Mouse (Mus musculus) limb, embryonic 14.5 days (tissue): ENCODE measurements around the gene Sema3g. TPM values are rescaled to one million over a fixed set of nuclear protein-coding genes. Genes with fewer than 3 reads are reported as not detected.

Experiments
- ATAC-seq: fragments of 200-750 bp; cut with Nextera tagmentation; 2 replicates; pipeline ENCODE4 v1.8.0; 2017; ENCODE audit warnings: low read depth, moderate number of reproducible peaks, moderate TSS enrichment; ENCODE audit not compliant: low FRiP score
- DNase-seq: peaks from one replicate; pipeline ENCODE4 v3.0.0-alpha.2; 2015; ENCODE audit warnings: low spot score
- H3K27ac ChIP-seq: fragments of 300-500 bp; sonication (generic); replicated peaks from 2 replicates; pipeline ENCODE4 v1.5.1; 2014; ENCODE audit warnings: low read depth, mild to moderate bottlenecking, low read length, moderate library complexity, mixed read lengths
- H3K27me3 ChIP-seq: fragments of 300-500 bp; sonication (generic); 2 replicates; pipeline ENCODE4 v1.6.1; 2014; ENCODE audit warnings: low read length, mixed read lengths; ENCODE audit not compliant: control insufficient read depth, insufficient read depth
- H3K36me3 ChIP-seq: fragments of 300-500 bp; sonication (generic); 2 replicates; pipeline ENCODE4 v1.6.1; 2014; ENCODE audit warnings: mild to moderate bottlenecking, low read length, moderate library complexity, mixed read lengths; ENCODE audit not compliant: control insufficient read depth, insufficient read depth
- H3K4me1 ChIP-seq: fragments of 300-500 bp; sonication (generic); 2 replicates; pipeline ENCODE4 v1.6.1; 2014; ENCODE audit warnings: antibody characterized with exemption, low read length, mixed read lengths; ENCODE audit not compliant: control insufficient read depth, insufficient read depth
- H3K4me2 ChIP-seq: fragments of 300-500 bp; sonication (generic); replicated peaks from 2 replicates; pipeline ENCODE4 v1.6.1; 2014; ENCODE audit warnings: low read depth, mild to moderate bottlenecking, low read length, moderate library complexity; ENCODE audit not compliant: severe bottlenecking
- H3K4me3 ChIP-seq: fragments of 300-500 bp; sonication (generic); replicated peaks from 2 replicates; pipeline ENCODE4 v1.5.1; 2014; ENCODE audit warnings: low read length
- H3K9ac ChIP-seq: fragments of 300-500 bp; sonication (generic); 2 replicates; pipeline ENCODE4 v1.6.1; 2014; ENCODE audit warnings: mild to moderate bottlenecking, low read depth, low read length, moderate library complexity; ENCODE audit not compliant: severe bottlenecking
- H3K9me3 ChIP-seq: fragments of 300-500 bp; sonication (generic); 2 replicates; pipeline ENCODE4 v1.6.1; 2016; ENCODE audit warnings: low read length; ENCODE audit not compliant: control insufficient read depth
- POLR2A ChIP-seq: fragments of 200-500 bp; IDR thresholded peaks from 2 replicates; pipeline ENCODE4 v1.8.0; 2012; ENCODE audit warnings: inconsistent platforms, mild to moderate bottlenecking, moderate library complexity, borderline replicate concordance; ENCODE audit not compliant: insufficient read depth, insufficient read length; ENCODE audit errors: extremely low read depth
- WGBS: fragments of 180-500 bp; shearing (Covaris S2); extraction: QIAGEN DNeasy Blood & Tissue Kit; methylation state at CpG from one replicate; pipeline ENCODE4 v1.1.7; 2014; 5-methylcytosine and 5-hydroxymethylcytosine counted together
- polyA plus RNA-seq, 2 experiments: library from polyadenylated mRNA; depleted of rRNA in 1 of 2; stranded (reverse) in 1 of 2; unstranded in 1 of 2; fragments of >200 nt; fragmentation: Nextera tagmentation in 1 of 2; extraction: Ambion mirVana in 1 of 2; gene quantifications; 2 replicates each; pipeline versions ENCODE4 v1.2.1 to v1.2.3; 2012 to 2014

Gene Sema3g
- polyA plus RNA-seq, 2 experiments = 0.25 to 3.7 TPM

DNA sequence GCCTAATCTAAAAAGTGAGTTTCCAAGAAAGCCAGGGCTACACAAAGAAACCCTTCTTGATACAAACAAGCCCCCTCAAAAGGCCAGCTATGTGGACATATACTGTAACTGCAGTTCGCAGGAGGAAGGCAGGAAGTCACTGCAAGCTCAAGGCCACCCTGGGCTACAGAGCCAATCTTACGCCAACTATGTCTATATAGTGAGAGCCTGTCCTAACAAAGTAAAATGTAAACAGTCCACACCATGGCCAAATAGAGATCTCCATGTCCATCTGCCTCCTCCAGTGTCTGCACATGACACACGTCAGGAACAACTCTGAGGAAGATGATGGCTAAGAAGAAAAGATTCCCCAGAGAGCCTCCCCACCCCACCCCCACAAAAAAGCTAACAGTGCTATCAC, 17.6 kb upstream of the Sema3g start:
- Histone ChIP-seq H3K4me1 (peaks cover 8% of the 10 kb centered on the region), H3K4me2 (no peak overlapping the region), H3K36me3 (peaks cover 98% of the 10 kb centered on the region), H3K9ac (no peak overlapping the region), H3K27ac (no peak overlapping the region), H3K4me3 (no peak overlapping the region), H3K27me3 (no peaks in the 10 kb centered on the region), H3K9me3 (no peaks in the 10 kb centered on the region)
- no peak for TF ChIP-seq POLR2A
- 87% methylated on average over 3 of the region's 3 CpGs for WGBS
- ATAC-seq (no peak), DNase-seq (no peak)

DNA sequence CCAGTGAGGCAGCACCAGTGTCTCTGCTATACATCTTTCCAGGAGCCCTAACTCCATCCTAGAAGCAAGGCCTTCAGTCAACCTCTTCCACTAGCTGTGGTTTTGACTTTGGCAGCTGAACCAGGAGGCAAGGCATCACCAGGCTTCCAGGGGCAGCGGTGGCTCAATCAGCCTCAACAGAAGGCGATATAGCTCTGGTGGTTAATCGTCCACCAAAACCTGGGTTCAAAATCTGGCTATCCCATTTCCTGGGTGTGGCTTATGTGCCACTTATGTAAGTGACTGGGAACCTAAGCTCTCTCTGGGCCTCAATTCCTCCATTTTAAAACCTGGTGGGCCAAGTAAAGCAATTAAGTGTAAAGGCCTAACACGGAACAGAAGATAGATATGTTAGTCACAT, 12.8 kb upstream of the Sema3g start:
- TF ChIP-seq POLR2A = no peak
- Histone ChIP-seq H3K27ac (peak overlapping the region; percentile 90; the same call in 1 of the 2 replicates), H3K27me3 (no peaks in the 10 kb centered on the region), H3K4me3 (peak overlapping the region; percentile 86), H3K4me2 (peak overlapping the region; percentile 64), H3K9me3 (no peaks in the 10 kb centered on the region), H3K36me3 (peaks cover 51% of the 10 kb centered on the region), H3K9ac (peak overlapping the region; percentile 96), H3K4me1 (peaks cover 11% of the 10 kb centered on the region)
- no peak for ATAC-seq
- no peak for DNase-seq
- WGBS = 64% methylated on average over 4 of the region's 4 CpGs

DNA sequence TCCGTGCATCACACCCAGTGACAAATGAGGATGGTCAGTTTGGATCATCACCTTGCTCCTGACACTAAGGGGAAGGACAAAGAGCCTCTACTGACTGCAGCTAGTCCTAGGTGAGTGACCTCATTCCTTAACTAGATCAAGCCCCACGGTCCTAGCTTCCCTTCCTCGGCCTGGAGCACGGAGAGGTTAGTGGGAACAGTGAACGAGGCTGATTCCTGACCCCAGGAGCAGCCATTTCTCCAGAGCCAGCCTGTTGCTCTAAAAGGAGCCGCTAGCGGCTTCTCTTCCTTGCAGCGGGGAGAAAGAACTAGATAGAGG, 12.5 kb upstream of the Sema3g start:
- no peak for DNase-seq
- H3K27me3 ChIP-seq = no peaks in the 10 kb centered on the region
- peak overlapping the region; percentile 86 for H3K4me3 ChIP-seq
- WGBS = 12% methylated on average over 8 of the region's 8 CpGs
- H3K27ac ChIP-seq = peak overlapping the region; percentile 90
- peaks cover 48% of the 10 kb centered on the region for H3K36me3 ChIP-seq
- no peak for ATAC-seq
- peak overlapping the region; percentile 96 for H3K9ac ChIP-seq
- H3K4me2 ChIP-seq = peak overlapping the region; percentile 64
- no peak for TF ChIP-seq POLR2A
- peaks cover 11% of the 10 kb centered on the region for H3K4me1 ChIP-seq
- no peaks in the 10 kb centered on the region for H3K9me3 ChIP-seq

DNA sequence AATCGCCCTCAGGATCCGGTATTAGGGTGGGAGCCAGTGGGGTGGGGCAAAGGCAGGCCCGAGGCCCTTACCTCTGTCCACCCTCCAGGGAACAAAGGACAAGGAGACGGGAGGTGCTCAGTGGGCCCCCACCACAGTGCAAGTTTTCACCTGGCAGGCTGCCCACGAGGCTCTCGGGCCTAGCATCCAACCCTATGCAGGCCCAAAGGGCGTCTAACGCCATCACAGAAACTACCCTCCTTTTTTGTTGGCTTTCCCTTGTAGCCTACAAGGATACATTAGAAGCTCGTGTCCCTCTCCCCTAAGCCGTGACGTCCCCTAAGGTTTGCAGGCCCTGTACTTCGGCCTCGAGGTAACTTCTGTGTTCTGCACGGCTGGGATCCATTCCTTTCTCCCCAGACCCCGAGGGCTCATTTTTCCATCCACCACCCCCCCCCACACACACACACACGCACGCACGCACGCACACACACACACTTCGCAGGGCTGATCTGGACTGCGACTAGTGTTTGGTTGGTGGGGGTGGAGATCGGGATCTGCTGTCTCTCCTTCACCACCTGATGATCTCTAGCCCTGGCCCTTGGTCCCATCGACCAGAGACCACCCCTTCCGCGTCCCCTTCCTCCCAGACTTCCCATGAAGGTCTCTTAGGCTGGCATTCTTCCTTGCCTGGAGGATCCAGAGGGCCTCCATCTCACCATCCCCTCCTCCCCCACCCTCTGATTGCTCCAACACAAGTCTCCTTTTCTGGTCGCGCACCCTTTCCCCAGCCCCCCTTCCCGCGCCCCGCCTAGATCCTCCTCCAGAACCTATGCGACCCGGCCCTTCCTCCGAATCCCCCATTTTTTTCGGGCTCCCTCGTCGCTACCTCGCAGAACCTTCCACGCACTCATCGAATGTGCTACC, 11.8 kb upstream of the Sema3g start:
- H3K27me3 ChIP-seq = no peaks in the 10 kb centered on the region
- no peaks in the 10 kb centered on the region for H3K9me3 ChIP-seq
- peak overlapping the region; percentile 96 for H3K9ac ChIP-seq
- H3K36me3 ChIP-seq = peaks cover 42% of the 10 kb centered on the region
- peak overlapping the region; percentile 86 for H3K4me3 ChIP-seq
- peak overlapping the region; percentile 90 for H3K27ac ChIP-seq
- H3K4me1 ChIP-seq = peaks cover 11% of the 10 kb centered on the region
- ATAC-seq = peak; percentile 62
- 2% methylated on average over 36 of the region's 39 CpGs for WGBS
- H3K4me2 ChIP-seq = peak overlapping the region; percentile 64
- DNase-seq = peak; percentile 53
- 0 out of 2 replicates have a peak, but pooled peaks have one; percentile 13 for TF ChIP-seq POLR2A

- peak overlapping the region; percentile 96 for H3K9ac ChIP-seq
- ATAC-seq = peak; percentile 64
- peak overlapping the region; percentile 90 for H3K27ac ChIP-seq
- no peaks in the 10 kb centered on the region for H3K9me3 ChIP-seq
- peak; percentile 95 for DNase-seq
- H3K27me3 ChIP-seq = no peaks in the 10 kb centered on the region
- peak; percentile 92; the same call in 1 of the 2 replicates for TF ChIP-seq POLR2A
- H3K4me1 ChIP-seq = peaks cover 11% of the 10 kb centered on the region
- H3K4me3 ChIP-seq = peak overlapping the region; percentile 86
- H3K36me3 ChIP-seq = peaks cover 35% of the 10 kb centered on the region
- WGBS = 0% methylated on average over 40 of the region's 48 CpGs
- peak overlapping the region; percentile 64 for H3K4me2 ChIP-seq
These were observed 11.1 kb upstream of the Sema3g start for GRCm38 (mm10) chr14:31206472-31206981.
